Mouse (Mus musculus) CH12.LX (cell line): Measurements from ENCODE around the gene Tor3a. TPM values are rescaled to one million over a fixed set of nuclear protein-coding genes. Genes with fewer than 3 reads are reported as not detected.

Experiments used
- DNase-seq: peaks from one replicate; pipeline ENCODE4 v3.0.0-alpha.2; 2013; ENCODE audit errors: extremely low read depth
- H3K27ac ChIP-seq: 2 replicates; pipeline ENCODE4 v1.5.1; 2012; ENCODE audit warnings: low read depth, mild to moderate bottlenecking, control low read depth, moderate library complexity; ENCODE audit not compliant: insufficient read depth
- H3K27me3 ChIP-seq: replicated peaks from 2 replicates; pipeline ENCODE3; 2012; ENCODE audit warnings: inconsistent platforms
- H3K36me3 ChIP-seq, 2 experiments: replicated peaks in 1 of 2; 2 replicates each; pipeline versions ENCODE3 to v1.6.1; 2012; ENCODE audit warnings: inconsistent platforms in 1 of 2, low read length in 1 of 2, mild to moderate bottlenecking in 1 of 2, mixed read lengths in 1 of 2, moderate library complexity in 1 of 2; ENCODE audit not compliant: control insufficient read depth in 1 of 2, insufficient read depth in 1 of 2
- H3K4me1 ChIP-seq, 2 experiments: 2 replicates each; pipeline ENCODE4 v1.6.1; 2012; ENCODE audit warnings: inconsistent platforms in 1 of 2, moderate library complexity in 1 of 2; ENCODE audit not compliant: insufficient read depth in 2 of 2, control insufficient read depth in 1 of 2
- H3K4me2 ChIP-seq: 2 replicates; pipeline ENCODE4 v1.6.1; 2012; ENCODE audit warnings: low read depth, mild to moderate bottlenecking, control low read depth; ENCODE audit not compliant: poor library complexity, insufficient read depth, severe bottlenecking
- H3K4me3 ChIP-seq, 3 experiments: fragments of 150-350 bp in 1 of 3; sonication (generic) in 1 of 3; replicated peaks in 1 of 3; 2 replicates each; pipeline versions ENCODE3 to v1.5.1; 2011 to 2012; ENCODE audit warnings: low read depth in 2 of 3, low read length in 2 of 3, mild to moderate bottlenecking in 2 of 3, moderate library complexity in 2 of 3, control low read depth in 1 of 3, improper control_type of control experiment in 1 of 3, inconsistent platforms in 1 of 3, mixed read lengths in 1 of 3; ENCODE audit not compliant: poor library complexity in 1 of 3
- H3K79me2 ChIP-seq: replicated peaks from 2 replicates; pipeline ENCODE4 v1.6.1; 2012; ENCODE audit warnings: mild to moderate bottlenecking, moderate library complexity; ENCODE audit not compliant: control insufficient read depth, poor library complexity, insufficient read depth, severe bottlenecking; ENCODE audit errors: extremely low read depth
- H3K9ac ChIP-seq: 2 replicates; pipeline ENCODE4 v1.6.1; 2012; ENCODE audit warnings: low read depth, mild to moderate bottlenecking, control low read depth, moderate library complexity; ENCODE audit not compliant: insufficient read depth
- H3K9me3 ChIP-seq: replicated peaks from 2 replicates; pipeline ENCODE3; 2012; ENCODE audit warnings: low read length, inconsistent platforms, mixed read lengths
- E2F4 ChIP-seq: IDR thresholded peaks from 2 replicates; pipeline ENCODE4 v1.6.1; 2011; ENCODE audit warnings: low read depth, low read length, improper control_type of control experiment; ENCODE audit not compliant: insufficient replicate concordance
- JUN ChIP-seq: IDR thresholded peaks from 2 replicates; pipeline ENCODE4 v1.6.1; 2011; ENCODE audit warnings: low read depth, mild to moderate bottlenecking, low read length, improper control_type of control experiment, moderate library complexity; ENCODE audit not compliant: insufficient read depth
- JUND ChIP-seq: conservative IDR thresholded peaks from 2 replicates; pipeline ENCODE4 v1.6.1; 2011; ENCODE audit warnings: low read depth, low read length, improper control_type of control experiment
- MAFK ChIP-seq: IDR thresholded peaks from 2 replicates; pipeline ENCODE4 v1.6.1; 2011; ENCODE audit warnings: low read length, improper control_type of control experiment; ENCODE audit not compliant: insufficient replicate concordance
- MAX ChIP-seq: IDR thresholded peaks from 2 replicates; pipeline ENCODE4 v1.6.1; 2011; ENCODE audit warnings: low read length, improper control_type of control experiment
- MAZ ChIP-seq: IDR thresholded peaks from 2 replicates; pipeline ENCODE4 v1.6.1; 2012; ENCODE audit warnings: low read depth, mild to moderate bottlenecking, inconsistent platforms, low read length, improper control_type of control experiment, moderate library complexity
- NRF1 ChIP-seq: IDR thresholded peaks from 2 replicates; pipeline ENCODE4 v1.6.1; 2014; ENCODE audit warnings: low read depth, mild to moderate bottlenecking, inconsistent platforms, low read length, improper control_type of control experiment, moderate library complexity
- PAX5 ChIP-seq: IDR thresholded peaks from 2 replicates; pipeline ENCODE4 v1.6.1; 2012; ENCODE audit warnings: low read length, inconsistent platforms, mixed read lengths
- POLR2A ChIP-seq: IDR thresholded peaks from 2 replicates; pipeline ENCODE4 v1.6.1; 2011; ENCODE audit warnings: low read depth, mild to moderate bottlenecking, improper control_type of control experiment, low read length
- RAD21 ChIP-seq: IDR thresholded peaks from 2 replicates; pipeline ENCODE4 v1.6.1; 2011; ENCODE audit warnings: low read depth, mild to moderate bottlenecking, low read length, improper control_type of control experiment, moderate library complexity
- SIN3A ChIP-seq: IDR thresholded peaks from 2 replicates; pipeline ENCODE4 v1.6.1; 2012; ENCODE audit warnings: low read length, improper control_type of control experiment, inconsistent platforms
- TBP ChIP-seq: conservative IDR thresholded peaks from 2 replicates; pipeline ENCODE4 v1.6.1; 2011; ENCODE audit warnings: low read depth, low read length, improper control_type of control experiment
- TCF12 ChIP-seq: IDR thresholded peaks from 2 replicates; pipeline ENCODE4 v1.6.1; 2014; ENCODE audit warnings: low read depth, mild to moderate bottlenecking, inconsistent platforms, low read length, improper control_type of control experiment
- UBTF ChIP-seq: IDR thresholded peaks from 2 replicates; pipeline ENCODE4 v1.6.1; 2012; ENCODE audit warnings: low read depth, mild to moderate bottlenecking, inconsistent platforms, low read length, improper control_type of control experiment, moderate library complexity
- USF1 ChIP-seq: IDR thresholded peaks from 2 replicates; pipeline ENCODE4 v1.6.1; 2014; ENCODE audit warnings: low read depth, mild to moderate bottlenecking, inconsistent platforms, low read length, improper control_type of control experiment
- USF2 ChIP-seq: conservative IDR thresholded peaks from 2 replicates; pipeline ENCODE4 v1.6.1; 2011; ENCODE audit warnings: low read depth, low read length, improper control_type of control experiment
- ZC3H11A ChIP-seq: IDR thresholded peaks from 2 replicates; pipeline ENCODE4 v1.6.1; 2012; ENCODE audit warnings: low read depth, mild to moderate bottlenecking, inconsistent platforms, low read length, improper control_type of control experiment
- ZMIZ1 ChIP-seq: IDR thresholded peaks from 2 replicates; pipeline ENCODE4 v1.6.1; 2012; ENCODE audit warnings: low read depth, mild to moderate bottlenecking, inconsistent platforms, low read length, improper control_type of control experiment
- dilution Hi-C: fragments of 300-500 bp; cut with MboI; formaldehyde crosslinking; loops from 2 replicates; pipeline ENCODE4 v1.14.3; 2020; ENCODE audit warnings: low sequenced_read_pairs; ENCODE audit not compliant: extremely low pct_unique_long_range_greater_than_20kb, extremely low pct_ligation_motif_present
- in situ Hi-C: fragments of 300-500 bp; cut with MboI; formaldehyde crosslinking; loops from 3 replicates; pipeline ENCODE4 v1.14.3; 2019; ENCODE audit warnings: low sequenced_read_pairs, low pct_ligation_motif_present, low pct_unique_long_range_greater_than_20kb, mixed read lengths
- polyA plus RNA-seq: library from polyadenylated mRNA; unstranded; fragments of >175 nt; gene quantifications from 2 replicates; pipeline ENCODE4 v1.2.1, GENCODE M21; 2012; ENCODE audit warnings: low read depth; ENCODE audit not compliant: insufficient read length
- total RNA-seq, 2 experiments: library from RNA; depleted of rRNA; stranded (reverse); fragments of 300-350 nt in 1 of 2; fragments of >200 nt in 1 of 2; gene quantifications; 2 replicates each; pipeline ENCODE4 v1.2.3; 2012 to 2014

The Tor3a gene
- total and polyA plus RNA-seq, 3 experiments: 37.6 to 85.7 (median 53.8) TPM

DNA sequence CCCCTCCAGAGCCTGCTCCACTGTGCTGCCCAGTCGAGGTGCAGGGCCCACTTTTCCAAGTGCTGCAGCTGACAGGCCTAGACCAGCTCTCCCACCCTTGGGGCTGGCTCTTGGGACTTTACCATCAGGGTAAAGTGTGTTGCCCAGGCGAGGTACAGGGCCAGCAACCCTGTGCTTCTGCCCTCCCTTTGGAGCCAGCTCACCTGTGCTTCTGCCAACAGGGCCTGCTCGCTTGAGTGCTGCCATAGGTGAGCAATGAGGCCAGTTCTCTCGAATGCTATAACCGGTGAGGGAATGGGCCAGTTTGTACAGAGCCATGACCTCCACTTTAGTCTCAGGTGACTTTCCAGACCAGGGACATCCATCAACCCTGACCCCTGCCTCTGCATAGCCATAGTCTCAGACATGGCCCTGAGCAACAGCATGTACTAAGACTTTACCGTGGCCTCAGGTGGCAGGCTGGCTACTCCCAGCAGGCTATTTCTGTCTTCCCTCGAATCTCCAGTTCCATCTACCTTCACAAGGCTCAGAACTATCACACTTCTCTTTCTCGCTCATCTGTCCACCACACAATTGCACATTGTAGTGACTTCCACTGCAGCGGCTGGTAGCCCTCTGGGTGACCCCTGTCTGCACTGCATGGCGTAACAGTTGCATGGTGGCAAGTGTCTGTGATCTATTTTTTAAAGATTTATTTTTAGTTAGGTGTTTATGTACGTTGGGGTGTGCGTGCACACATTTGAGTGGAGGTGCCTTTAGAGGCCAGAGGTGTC is 68.9 kb downstream of the Tor3a start:
- no peak overlapping the region for H3K27ac ChIP-seq
- H3K36me3 ChIP-seq: peaks cover 0 to 4% of the 10 kb centered on the region in 2 experiments
- H3K27me3 ChIP-seq: no peaks in the 10 kb centered on the region
- no peak overlapping the region for H3K9ac ChIP-seq
- H3K4me1 ChIP-seq: peaks cover 0 to 25% of the 10 kb centered on the region in 2 experiments; a peak in 3 of 4 replicates
- DNase-seq: no peak
- no peak overlapping the region for H3K4me3 ChIP-seq
- no peak overlapping the region for H3K4me2 ChIP-seq
- in situ Hi-C loops: no loop called here
- dilution Hi-C loops: no loop called here
- TF ChIP-seq JUND (no peak), MAZ (no peak), MAFK (no peak), USF1 (no peak), UBTF (no peak), JUN (no peak), SIN3A (no peak), TCF12 (no peak), USF2 (no peak), NRF1 (no peak), ZMIZ1 (no peak), ZC3H11A (no peak), PAX5 (no peak), RAD21 (no peak), MAX (no peak), E2F4 (no peak), POLR2A (no peak), TBP (no peak)
- TF ChIP-seq, all 38 proteins: peak for 0
- no peaks in the 10 kb centered on the region for H3K9me3 ChIP-seq
- H3K79me2 ChIP-seq: peaks cover 5% of the 10 kb centered on the region

Other genes with a start within 250 kb of the Tor3a start
- 10.3 and 12.0 TPM in 2 replicates for gene Soat1, start 200.0 kb downstream of the Tor3a start, total RNA-seq (2012; rRNA removed)
- gene Soat1, start 200.0 kb downstream of the Tor3a start, total RNA-seq (2014; rRNA removed): 13.5 and 16.9 TPM in 2 replicates
- 8.6 and 9.8 TPM in 2 replicates for gene Soat1, start 200.0 kb downstream of the Tor3a start, polyA plus RNA-seq
- 12.8 and 15.2 TPM in 2 replicates for gene Gm10031, start 150.3 kb downstream of the Tor3a start, total RNA-seq (2012; rRNA removed)
- 42.9 and 44.8 TPM in 2 replicates for gene Gm10031, start 150.3 kb downstream of the Tor3a start, total RNA-seq (2014; rRNA removed)
- gene Gm10031, start 150.3 kb downstream of the Tor3a start, polyA plus RNA-seq: 17.3 and 22.8 TPM in 2 replicates
- gene Abl2, start 115.6 kb downstream of the Tor3a start, total RNA-seq (2012; rRNA removed): 15.5 and 18.8 TPM in 2 replicates
- gene Abl2, start 115.6 kb downstream of the Tor3a start, total RNA-seq (2014; rRNA removed): 9.8 and 10.0 TPM in 2 replicates
- 18.4 and 19.8 TPM in 2 replicates for gene Abl2, start 115.6 kb downstream of the Tor3a start, polyA plus RNA-seq
- 22.3 and 23.0 TPM in 2 replicates for gene Fam20b, start 44.7 kb upstream of the Tor3a start, total RNA-seq (2012; rRNA removed)
- 25.7 and 26.5 TPM in 2 replicates for gene Fam20b, start 44.7 kb upstream of the Tor3a start, total RNA-seq (2014; rRNA removed)
- 19.5 and 21.2 TPM in 2 replicates for gene Fam20b, start 44.7 kb upstream of the Tor3a start, polyA plus RNA-seq
- 0.08 and 0.29 TPM in 2 replicates for gene Angptl1, start 164.2 kb upstream of the Tor3a start, total RNA-seq (2012; rRNA removed)
- gene Angptl1, start 164.2 kb upstream of the Tor3a start, total RNA-seq (2014; rRNA removed): not detected in 2 replicates
- gene Angptl1, start 164.2 kb upstream of the Tor3a start, polyA plus RNA-seq: 0.10 and 0.23 TPM in 2 replicates